Mouse (Mus musculus): ENCODE results near the gene Gpr179.

GRCm38 (mm10) chr11:97354646-97355045, 2.8 kb upstream of the Gpr179 start:
- TF ChIP-seq POLR2A (IDR thresholded peaks at IDR 0.05; ENCODE audit: borderline replicate concordance, insufficient read depth, low read length), result no peak
- no peak for TF ChIP-seq CTCF (IDR thresholded peaks at IDR 0.05; ENCODE audit: borderline replicate concordance, insufficient read depth, low read depth, low read length)
